Mouse (Mus musculus): ENCODE results near the gene Gm20388. TPM values are rescaled to one million over a fixed set of nuclear protein-coding genes. Genes with fewer than 3 reads are reported as not detected.

The Gm20388 gene
- total RNA-seq, 2 experiments from 2014 or later, result 11.4 to 18.1 TPM

DNA sequence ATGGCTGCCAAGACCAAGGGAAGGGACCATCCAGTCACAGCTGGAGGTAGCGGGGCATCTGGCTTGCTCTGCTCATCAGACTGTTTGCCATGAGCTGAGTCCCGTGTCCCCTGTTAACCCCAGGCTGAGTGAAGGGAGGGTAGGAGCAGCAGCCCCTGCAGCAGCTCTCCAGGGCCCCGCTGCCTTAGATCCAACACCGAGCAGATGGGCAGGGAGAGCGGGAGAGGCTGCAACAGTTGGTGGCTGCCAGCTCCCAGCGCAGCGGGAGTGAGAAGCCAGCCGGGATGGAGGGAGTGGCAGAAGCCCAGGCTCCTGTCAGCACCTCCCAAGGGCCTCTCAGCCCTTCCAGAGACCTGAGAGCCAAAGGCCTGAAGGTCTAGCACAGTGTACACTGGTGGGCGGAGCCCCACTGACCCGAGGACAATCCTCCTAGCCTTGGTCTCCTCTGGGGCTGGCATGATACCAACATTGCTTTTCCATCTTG, 379.1 kb downstream of the Gm20388 start:
- ATAC-seq (replicated peaks; ENCODE audit: low FRiP score, low TSS enrichment, poor library complexity, severe bottlenecking), result no peak

DNA sequence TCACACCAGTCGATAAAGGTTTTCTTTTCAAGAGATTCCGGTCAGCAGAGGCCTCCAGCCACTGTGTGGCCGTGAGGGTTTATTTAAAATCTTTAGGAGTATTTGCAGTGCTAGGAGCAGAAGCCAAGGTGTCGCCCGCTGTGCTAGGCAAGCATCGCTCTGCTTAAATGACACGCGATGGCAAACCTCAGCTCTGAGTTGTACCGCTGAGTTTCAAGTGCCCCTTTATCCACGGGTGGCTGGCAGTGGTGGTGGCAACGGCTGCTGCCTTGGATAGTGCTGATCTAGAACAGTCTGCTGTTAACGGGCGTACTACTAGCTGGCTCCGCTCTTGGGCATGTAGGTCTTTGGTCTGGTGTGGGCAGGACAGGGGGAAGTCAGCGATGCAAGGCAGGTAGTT, 380.0 kb downstream of the Gm20388 start:
- ATAC-seq (replicated peaks; ENCODE audit: low FRiP score, low TSS enrichment, poor library complexity, severe bottlenecking), result peak; percentile 11

DNA sequence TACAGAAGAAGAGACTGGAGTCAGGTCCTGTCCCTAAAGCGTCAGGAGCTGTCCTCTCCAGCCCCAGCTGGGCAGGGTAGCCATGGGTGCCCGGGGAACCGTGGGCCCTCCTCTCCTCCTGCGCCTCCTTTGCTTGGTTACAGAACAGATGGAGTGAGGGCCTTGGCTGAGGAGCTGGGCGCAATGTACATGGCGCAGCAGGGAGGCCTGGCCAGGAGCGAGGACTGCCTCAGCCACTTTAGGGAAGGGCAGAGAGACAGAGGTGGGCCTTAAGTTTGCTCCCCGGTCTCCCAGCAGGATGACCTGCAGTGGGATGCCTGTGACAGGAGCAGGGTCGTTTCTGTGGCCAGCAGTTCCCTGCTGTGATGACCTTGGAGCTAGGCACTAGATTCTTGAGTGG, 381.0 kb downstream of the Gm20388 start:
- no peak for ATAC-seq (replicated peaks; ENCODE audit: low FRiP score, low TSS enrichment, poor library complexity, severe bottlenecking)

DNA sequence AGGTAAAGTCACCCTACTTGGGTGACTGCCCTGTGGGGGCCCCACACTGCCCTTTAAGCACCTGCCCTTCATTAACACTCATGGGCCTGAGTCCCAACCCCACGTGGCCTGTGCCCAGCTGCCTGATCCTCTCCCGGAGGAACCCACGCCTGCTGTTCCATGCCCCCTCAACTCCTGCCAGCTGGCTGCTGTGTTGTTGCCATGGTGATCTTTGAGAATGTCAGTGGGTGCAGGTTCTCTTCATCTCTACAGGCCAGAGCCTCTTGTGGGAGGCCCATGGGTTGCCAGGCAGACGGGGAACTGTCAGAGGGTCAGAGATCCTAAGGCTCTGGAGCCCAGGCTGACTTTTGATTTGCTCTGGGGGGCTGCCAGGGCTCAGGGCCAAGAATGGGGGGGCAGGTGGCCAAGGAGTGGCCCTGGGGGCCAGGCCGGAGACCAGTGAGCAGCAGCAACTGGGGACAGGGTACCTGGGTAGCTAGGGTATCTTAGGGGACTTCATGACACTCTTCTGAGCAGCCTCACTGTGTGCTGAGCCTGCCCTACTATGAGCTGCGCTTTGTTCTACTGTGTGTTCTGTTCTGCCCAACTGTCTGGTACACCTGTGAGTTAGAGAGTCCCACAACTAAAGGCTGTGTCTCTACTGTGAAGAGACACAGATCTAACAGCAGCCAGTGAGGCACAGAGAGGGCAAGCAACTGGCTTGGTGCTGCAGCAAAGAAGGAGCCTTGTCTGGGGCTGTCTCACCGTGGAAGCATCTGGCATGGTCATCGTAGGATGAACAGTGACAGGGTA, 381.9 kb downstream of the Gm20388 start:
- ATAC-seq (replicated peaks; ENCODE audit: low FRiP score, low TSS enrichment, poor library complexity, severe bottlenecking), result no peak

DNA sequence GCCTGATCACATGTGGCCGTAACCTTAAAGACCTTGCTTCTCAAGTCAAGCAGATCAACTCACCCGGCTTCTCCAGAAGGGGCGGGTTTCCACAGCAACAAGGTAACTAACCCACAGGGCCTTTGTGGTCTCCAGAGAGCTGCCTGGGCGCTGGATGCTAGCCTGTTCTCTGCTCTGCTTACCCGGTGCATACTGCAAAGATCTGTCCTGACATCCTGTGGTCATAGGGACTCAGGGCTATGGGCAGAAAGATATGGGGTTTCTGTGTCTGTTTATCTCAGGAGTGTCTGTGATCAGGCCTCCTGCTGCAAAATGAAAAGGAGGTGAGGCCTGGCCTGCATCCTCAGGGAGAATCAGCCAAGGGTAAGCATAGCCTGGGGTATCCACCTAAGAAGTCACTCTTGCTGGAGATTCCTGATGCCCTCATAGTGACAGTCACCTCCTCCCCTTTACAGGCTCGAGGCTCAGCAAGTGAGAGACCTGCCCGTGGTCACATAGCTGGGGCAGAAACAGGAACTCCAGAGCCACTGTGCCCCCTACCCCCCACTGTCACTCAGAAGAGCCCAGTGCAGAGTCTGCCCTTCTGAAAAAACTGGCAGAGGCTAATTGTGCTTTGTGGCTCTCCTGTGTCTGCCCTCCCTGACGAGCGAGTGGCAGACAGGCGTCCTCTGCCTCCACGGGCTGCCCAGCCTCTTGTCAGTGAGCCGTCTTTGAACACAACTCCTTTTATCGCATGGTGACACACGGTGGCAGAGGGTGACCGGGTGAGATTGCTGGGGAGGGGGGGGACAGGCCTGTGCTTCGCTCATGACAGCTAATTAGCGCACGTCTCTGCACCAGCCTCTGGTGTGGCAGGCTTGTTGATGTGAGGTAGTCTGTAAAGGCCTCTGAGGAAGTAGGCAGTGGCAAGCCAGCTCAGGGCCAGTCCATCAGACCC, 383.0 kb downstream of the Gm20388 start:
- peak; percentile 78 for ATAC-seq (replicated peaks; ENCODE audit: low FRiP score, low TSS enrichment, poor library complexity, severe bottlenecking)

DNA sequence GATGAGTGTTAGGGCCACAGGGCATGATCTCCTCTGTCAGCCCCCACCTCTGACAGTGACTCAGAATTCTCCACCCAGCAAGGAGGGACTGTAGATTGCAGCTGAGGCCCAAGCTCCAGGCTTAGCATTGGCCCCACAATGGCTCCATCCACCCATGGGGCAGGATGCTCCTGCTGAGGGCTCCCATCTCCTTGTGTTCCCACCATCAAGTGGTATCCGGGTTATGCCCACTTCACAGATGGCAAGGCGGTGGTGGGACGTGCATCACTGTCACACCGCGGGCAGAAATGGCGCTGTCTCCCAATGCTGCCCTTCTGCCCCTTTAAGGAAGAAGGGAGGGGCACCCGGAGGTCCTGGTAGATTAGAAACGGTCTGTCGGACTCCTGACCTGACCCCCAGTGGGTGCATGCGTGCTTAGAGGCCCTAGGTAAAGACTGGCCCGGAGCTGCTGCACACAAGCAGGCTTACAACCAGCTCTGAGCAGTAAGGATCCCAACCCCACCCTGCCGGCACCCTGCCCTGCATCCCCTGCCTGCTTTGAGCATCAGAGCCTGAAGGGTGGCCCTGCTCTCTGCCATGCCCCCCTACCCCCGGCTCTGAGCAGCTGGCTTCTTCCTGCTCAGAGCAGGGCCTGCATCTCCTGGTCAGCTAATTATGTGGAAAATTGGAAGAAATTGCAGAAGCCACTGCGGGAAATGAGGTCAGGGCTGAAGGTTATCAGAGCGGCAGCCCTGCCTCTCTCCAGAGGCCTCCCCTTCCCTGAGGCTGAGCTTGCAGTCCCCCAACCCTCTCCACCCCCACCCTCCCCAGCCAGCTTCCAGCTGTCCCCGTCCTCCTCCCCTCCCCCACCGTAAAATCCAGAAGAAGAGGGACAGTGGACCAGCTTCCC, 384.6 kb downstream of the Gm20388 start:
- ATAC-seq (replicated peaks; ENCODE audit: low FRiP score, low TSS enrichment, poor library complexity, severe bottlenecking), result no peak

DNA sequence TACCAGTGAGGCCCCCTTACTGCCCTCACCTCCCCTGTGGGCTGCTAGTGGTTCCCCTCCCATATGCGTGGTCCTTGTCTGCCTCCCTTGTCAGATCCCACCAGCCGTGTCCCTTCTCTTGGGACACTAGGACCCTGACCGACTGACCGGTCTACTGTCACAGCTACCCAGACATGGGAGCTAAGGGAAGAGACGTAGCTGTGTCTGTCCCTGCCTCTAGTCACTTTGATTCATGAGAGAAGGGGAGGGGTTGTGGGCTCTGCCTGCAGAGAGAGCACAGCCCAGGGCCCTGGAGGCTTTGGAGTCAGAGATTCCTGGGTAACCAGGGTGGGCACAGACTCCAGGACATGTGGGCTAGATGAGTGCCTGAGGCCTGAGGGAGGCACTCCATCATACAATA, 386.4 kb downstream of the Gm20388 start:
- no peak for ATAC-seq (replicated peaks; ENCODE audit: low FRiP score, low TSS enrichment, poor library complexity, severe bottlenecking)

DNA sequence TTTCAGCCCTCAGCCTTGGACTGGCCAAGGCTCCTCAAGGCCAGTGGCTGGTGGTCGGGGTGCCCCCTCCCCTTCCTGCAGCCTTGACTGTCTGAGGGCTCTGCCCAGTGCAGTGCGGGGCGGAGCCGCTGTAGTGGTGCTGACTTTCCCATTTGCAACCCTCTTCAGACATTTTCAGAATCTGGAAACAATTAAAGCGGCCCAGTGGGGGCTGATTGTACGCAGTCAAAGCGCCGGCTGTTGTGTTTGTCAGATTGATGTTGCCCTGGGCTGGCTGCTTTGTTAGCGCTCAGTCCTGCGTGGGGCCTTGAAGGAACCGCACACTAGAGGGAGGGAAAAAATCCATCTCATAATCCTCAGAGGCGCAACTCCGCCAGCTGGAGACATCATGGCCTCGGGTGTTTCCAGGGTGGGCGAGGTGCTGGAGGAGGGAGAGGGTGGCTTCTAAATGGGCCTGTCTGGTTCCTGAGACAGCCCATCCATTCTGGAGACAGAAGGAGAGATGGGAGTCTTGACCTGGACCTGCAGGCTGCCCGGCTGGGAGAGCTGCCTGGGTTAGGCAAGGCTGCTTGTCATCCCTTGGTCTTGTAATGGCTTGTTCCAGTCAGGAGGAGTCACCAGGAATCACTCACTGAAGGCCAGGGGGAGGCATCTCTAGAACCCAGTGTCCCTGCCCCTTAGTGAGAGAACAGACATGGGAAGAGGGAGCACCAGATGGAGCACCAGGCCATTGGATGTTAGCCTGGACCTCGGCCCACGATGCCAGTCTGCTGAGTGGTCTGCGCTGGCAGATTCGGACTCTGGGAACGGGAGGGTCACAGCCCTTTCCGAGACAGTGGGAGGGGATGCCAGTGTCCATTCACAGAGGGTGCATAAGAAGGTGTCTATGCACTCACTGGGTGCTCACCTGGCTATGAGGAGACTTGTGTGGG, 388.2 kb downstream of the Gm20388 start:
- ATAC-seq (replicated peaks; ENCODE audit: low FRiP score, low TSS enrichment, poor library complexity, severe bottlenecking), result no peak

DNA sequence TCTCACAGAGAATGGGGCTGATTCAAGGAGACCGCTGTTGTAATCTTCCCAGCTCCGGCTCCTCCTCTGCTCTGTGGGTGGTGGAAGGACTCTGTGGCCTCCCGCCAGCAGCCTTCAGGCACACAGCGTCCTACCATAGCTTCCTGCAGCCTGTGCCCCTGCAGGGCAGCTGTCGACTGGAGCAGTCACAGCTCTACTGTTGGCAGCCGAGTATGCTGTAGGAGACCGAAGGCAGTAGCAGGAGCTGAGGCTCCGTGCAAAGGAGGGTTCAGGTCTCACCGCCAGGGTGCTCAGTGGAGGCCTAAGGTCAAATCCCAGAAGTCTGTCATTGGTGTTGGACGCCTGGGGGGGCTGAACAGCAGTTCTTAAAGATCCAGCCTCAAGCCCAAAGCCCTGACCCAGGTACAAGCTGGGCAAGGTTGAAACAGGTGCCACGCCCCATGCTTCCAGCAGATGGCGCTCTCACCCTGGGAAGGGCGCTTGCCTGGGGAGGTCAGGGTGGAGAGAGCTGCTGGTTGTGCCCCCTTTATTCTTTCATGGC, 390.0 kb downstream of the Gm20388 start:
- peak; percentile 85 for ATAC-seq (replicated peaks; ENCODE audit: low FRiP score, low TSS enrichment, poor library complexity, severe bottlenecking)

DNA sequence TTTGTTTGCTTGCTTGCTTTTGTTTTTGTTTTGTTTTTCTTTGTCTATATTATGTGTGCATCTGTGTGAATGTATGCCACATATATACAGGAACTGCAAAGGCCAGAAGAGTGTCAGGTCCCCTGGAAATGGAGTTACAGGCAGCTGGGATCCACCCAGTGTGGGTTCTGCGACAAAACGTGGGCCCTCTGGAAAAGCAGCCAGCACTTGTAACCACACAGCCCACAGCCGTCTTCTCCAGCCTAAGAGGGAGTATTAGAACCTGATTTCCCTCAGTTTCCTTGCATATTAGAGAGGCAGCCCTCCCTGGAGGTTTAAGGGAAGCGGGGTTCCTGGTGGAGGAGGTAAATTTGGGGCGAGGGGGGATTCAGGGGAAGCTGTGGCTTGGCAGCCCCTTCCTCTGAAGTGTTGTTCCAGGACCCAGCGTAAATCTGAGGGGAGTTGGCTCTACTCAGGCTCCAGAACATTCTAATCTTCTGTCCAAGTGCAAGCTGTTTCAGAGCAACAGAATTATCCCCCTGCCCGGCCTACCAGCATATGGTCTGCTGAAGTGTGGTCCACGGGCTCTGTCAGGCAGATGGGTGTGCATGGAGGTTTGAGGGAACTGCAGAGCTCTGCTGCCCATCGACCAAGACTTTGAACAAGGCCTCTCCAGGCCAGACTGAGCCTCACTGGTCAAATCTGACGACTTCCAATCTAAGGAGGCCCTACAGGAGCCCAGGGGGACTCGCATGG, 392.5 kb downstream of the Gm20388 start:
- no peak for ATAC-seq (replicated peaks; ENCODE audit: low FRiP score, low TSS enrichment, poor library complexity, severe bottlenecking)

DNA sequence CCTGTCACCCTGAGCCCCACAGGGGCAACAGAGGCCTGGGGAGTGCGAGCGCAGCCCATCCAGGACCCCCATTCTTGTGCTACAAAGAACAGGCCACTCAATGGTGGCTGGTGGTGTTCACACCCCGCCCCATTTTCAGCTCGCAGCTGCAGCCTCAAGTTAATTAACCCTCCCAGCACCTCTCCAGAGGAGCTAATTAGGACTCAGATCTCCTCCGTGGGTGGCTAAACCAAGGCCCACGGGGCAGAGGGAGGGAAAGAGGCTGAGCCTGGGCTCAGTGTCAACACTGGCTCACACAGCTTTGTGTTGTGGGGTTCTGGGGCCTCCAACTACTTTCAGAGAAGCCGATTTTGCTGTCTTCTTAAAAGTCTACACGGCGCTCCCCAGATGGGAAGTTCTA, 393.5 kb downstream of the Gm20388 start:
- ATAC-seq (replicated peaks; ENCODE audit: low FRiP score, low TSS enrichment, poor library complexity, severe bottlenecking), result no peak

DNA sequence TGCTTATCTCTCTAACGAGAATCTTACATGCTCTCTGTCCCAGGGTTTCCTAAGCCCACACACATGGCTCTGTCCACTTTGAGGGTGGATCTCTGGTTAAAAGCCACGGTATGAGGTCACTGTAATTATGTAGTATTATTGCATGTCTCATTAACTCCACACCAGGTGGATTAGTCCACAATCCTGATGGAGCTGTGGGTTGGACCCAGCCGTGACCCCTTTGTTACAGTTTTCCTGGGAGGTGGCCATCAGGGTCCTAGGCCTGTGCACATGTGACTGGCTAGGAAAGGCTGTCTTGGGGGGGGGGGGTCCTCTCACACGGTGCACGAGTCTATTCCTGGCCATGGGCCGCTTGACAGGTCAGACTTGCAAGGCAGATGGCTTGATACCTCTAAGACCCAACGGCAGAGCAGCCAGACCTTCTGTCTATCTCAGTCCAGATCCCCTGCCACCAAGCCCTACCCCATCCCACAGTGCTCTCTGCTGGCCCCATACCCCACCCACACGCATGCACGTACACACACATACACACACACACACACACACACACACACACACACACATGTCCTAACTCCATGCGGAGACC, 395.3 kb downstream of the Gm20388 start:
- ATAC-seq (replicated peaks; ENCODE audit: low FRiP score, low TSS enrichment, poor library complexity, severe bottlenecking), result no peak

DNA sequence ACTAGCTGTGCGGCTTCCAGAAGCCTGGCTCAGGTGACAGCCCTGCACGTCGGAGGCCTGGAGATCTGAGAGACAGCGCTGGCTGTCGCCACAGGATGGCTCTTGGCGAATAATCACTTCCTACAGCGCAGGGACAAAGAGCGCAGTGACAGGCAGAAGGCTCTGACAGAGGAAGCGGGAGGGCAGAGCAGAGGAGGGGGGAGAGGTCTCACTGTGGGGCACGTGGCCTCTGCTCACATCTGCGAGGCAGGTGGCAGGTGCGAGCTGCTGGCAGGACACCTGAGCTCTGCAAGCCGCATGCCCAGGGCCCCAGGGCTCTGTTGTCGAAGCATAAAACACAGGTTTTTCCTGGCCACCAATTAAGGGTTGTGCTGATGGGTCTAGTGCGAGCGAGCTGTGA, 396.5 kb downstream of the Gm20388 start:
- ATAC-seq (replicated peaks; ENCODE audit: low FRiP score, low TSS enrichment, poor library complexity, severe bottlenecking), result peak; percentile 35; the same call in 1 of the 2 replicates

DNA sequence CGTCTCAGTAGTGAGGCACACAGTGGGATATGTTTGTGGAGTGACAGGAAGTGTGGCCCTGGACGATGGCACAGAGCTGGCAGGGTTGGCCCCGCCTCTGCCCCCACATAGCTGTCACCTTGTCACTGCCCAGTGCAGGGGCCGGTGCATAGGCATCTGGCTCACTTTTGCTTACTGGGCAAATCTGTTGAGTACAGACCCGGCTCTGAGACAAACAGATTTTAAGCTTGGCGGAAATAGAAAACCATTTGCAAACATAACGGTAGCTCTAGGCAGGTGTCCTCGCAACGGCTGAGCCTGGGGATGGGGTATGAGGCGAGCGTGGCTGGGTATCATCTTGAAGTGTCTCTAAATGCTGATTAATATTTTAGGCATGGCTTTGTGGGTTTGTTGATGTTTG, 396.9 kb downstream of the Gm20388 start:
- ATAC-seq (replicated peaks; ENCODE audit: low FRiP score, low TSS enrichment, poor library complexity, severe bottlenecking), result no peak

DNA sequence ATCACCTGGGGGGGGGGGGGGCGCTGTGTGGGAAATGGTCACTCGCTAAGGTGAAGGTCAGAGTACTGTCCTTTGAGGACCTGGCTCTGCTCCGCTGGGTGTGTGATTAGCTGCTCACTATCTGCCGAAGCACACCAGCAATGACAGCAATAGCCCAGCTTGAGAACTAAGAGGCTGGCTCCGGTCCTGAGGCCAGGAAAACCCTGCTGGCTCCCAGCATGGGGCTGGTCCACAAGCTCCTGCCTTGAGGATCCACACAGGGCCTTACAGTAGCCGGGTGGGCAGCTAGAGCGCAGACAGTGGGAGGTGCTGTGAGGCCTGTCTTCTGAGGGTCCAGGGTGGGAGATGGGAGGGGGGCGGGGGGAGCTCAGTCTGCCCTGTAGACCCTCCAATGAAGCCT, 397.5 kb downstream of the Gm20388 start:
- ATAC-seq (replicated peaks; ENCODE audit: low FRiP score, low TSS enrichment, poor library complexity, severe bottlenecking), result no peak

DNA sequence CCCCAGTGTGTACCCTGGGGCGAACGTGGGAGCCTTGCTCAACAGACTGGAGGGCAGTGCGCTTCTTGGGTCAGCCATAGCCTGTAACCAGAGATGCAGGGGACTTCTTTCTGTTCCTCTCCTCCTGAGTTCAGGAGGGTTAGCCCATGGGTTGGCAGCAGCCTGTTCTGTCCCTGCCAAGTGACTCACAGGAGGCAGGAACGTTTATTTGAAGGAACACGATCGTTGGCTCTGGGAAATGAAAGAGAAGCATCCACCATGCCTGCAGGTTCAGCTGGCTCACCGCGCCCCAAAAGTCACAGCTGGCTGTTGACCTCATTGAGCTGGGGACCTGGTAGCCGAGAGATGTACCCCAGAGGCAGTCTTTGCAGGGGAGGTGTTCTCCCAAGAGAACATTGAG, 397.9 kb downstream of the Gm20388 start:
- no peak for ATAC-seq (replicated peaks; ENCODE audit: low FRiP score, low TSS enrichment, poor library complexity, severe bottlenecking)

DNA sequence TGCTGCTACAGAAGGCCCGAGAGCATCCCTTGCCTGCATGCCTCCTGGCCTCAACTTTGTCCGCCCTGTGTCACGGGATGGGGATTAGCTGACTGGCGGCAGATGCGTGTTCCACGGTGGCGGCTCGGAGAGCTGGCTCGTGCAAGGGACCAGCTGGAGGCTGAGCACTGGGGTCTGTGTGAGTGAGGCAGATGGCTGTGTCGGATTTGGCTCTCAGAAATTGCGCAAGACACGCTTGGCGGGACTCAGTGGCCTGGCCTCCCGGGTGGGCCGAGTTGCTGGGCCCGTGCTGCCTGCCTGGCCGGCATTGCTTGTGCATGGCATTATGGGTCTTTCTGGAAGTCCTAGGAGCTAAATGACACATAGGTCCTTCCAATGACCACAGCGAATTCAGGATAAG, 398.7 kb downstream of the Gm20388 start:
- ATAC-seq (replicated peaks; ENCODE audit: low FRiP score, low TSS enrichment, poor library complexity, severe bottlenecking), result no peak

Data from megakaryocyte-erythroid progenitor cell, adult 5-6 weeks (primary cell).